Mouse (Mus musculus) erythroblast, adult 5-6 weeks (primary cell): ENCODE measurements around the gene Tmem123. TPM values are rescaled to one million over a fixed set of nuclear protein-coding genes. Genes with fewer than 3 reads are reported as not detected.

Source experiments
- ATAC-seq: replicated peaks from 2 replicates; pipeline ENCODE4 v1.8.0; 2016; ENCODE audit warnings: moderate number of reproducible peaks, mild to moderate bottlenecking, moderate TSS enrichment, inconsistent platforms; ENCODE audit not compliant: poor library complexity, low FRiP score, severe bottlenecking
- total RNA-seq, 2 experiments: library from RNA; stranded (forward) in 1 of 2; stranded (reverse) in 1 of 2; fragments of 150-400 nt in 1 of 2; fragments of 200-764, 138-1000 nt in 1 of 2; gene quantifications; 2 replicates each; pipeline versions ENCODE4 v1.2.3 to v1.2.4; 2015 to 2017; ENCODE audit warnings: low replicate concordance in 2 of 2

Tmem123 gene
- 28.1 and 44.5 TPM in 2 replicates for total RNA-seq (2015; ENCODE audit: low replicate concordance)
- 19.9 and 34.9 TPM in 2 replicates for total RNA-seq (2017; ENCODE audit: low replicate concordance)

GRCm38 (mm10) chr9:7763614-7764300 is at the start of gene Tmem123:
Gene Tmem123 (plus strand): TSS chr9:7764041.
- peak; percentile 93 for ATAC-seq

- 0 out of 2 replicates have a peak, but pooled peaks have one; percentile 55 for ATAC-seq
Observed at GRCm38 (mm10) chr9:7714062-7714907, 49.6 kb upstream of the Tmem123 start.

GRCm38 (mm10) chr9:7714908-7715175 is 49.0 kb upstream of the Tmem123 start:
- no peak for ATAC-seq

GRCm38 (mm10) chr9:7721543-7721942 is 42.3 kb upstream of the Tmem123 start:
- no peak for ATAC-seq

- ATAC-seq, result no peak
Observed at GRCm38 (mm10) chr9:7728997-7729396, 34.8 kb upstream of the Tmem123 start.

GRCm38 (mm10) chr9:7742696-7743095 is 21.1 kb upstream of the Tmem123 start:
- no peak for ATAC-seq

- no peak for ATAC-seq
Observed at GRCm38 (mm10) chr9:7744156-7744555, 19.7 kb upstream of the Tmem123 start.

GRCm38 (mm10) chr9:7748881-7749280 is 15.0 kb upstream of the Tmem123 start:
- ATAC-seq, result no peak

GRCm38 (mm10) chr9:7749537-7749936 is 14.3 kb upstream of the Tmem123 start:
- ATAC-seq, result no peak

GRCm38 (mm10) chr9:7755889-7756423 is 7.9 kb upstream of the Tmem123 start:
- no peak for ATAC-seq

GRCm38 (mm10) chr9:7761906-7762455 is 1.9 kb upstream of the Tmem123 start:
- no peak for ATAC-seq

GRCm38 (mm10) chr9:7762741-7763140 is 1.1 kb upstream of the Tmem123 start:
- no peak for ATAC-seq

GRCm38 (mm10) chr9:7764463-7764871 is 626 bp downstream of the Tmem123 start:
- ATAC-seq, result peak; percentile 61

GRCm38 (mm10) chr9:7765236-7765635 is 1.4 kb downstream of the Tmem123 start:
- ATAC-seq, result no peak

GRCm38 (mm10) chr9:7766582-7766981 is 2.7 kb downstream of the Tmem123 start:
- no peak for ATAC-seq

- ATAC-seq, result no peak
Observed at GRCm38 (mm10) chr9:7767526-7767925, 3.7 kb downstream of the Tmem123 start.

GRCm38 (mm10) chr9:7769081-7769480 is 5.2 kb downstream of the Tmem123 start:
- ATAC-seq, result no peak

- ATAC-seq, result no peak
Observed at GRCm38 (mm10) chr9:7769491-7769890, 5.7 kb downstream of the Tmem123 start.

- ATAC-seq, result no peak
Observed at GRCm38 (mm10) chr9:7772361-7772760, 8.5 kb downstream of the Tmem123 start.

- ATAC-seq, result no peak
Observed at GRCm38 (mm10) chr9:7772773-7773454, 9.1 kb downstream of the Tmem123 start.
